Mouse (Mus musculus) adrenal gland, postnatal 10 days (tissue): Measurements from ENCODE around the gene Iqgap2. TPM values are rescaled to one million over a fixed set of nuclear protein-coding genes. Genes with fewer than 3 reads are reported as not detected.

Experiments
- DNase-seq: peaks from one replicate; pipeline ENCODE4 v3.0.0; 2021; ENCODE audit warnings: mixed read lengths
- total RNA-seq, 2 experiments: library from RNA; stranded (reverse); gene quantifications; 2 replicates each; pipeline ENCODE4 v1.2.3; 2021

Iqgap2 gene
- total RNA-seq, 2 experiments from 2014 or later, result 63.8 to 81.7 TPM

GRCm38 (mm10) chr13:95712570-95713268 lies 179.0 kb downstream of the Iqgap2 start:
- no peak for DNase-seq

DNA sequence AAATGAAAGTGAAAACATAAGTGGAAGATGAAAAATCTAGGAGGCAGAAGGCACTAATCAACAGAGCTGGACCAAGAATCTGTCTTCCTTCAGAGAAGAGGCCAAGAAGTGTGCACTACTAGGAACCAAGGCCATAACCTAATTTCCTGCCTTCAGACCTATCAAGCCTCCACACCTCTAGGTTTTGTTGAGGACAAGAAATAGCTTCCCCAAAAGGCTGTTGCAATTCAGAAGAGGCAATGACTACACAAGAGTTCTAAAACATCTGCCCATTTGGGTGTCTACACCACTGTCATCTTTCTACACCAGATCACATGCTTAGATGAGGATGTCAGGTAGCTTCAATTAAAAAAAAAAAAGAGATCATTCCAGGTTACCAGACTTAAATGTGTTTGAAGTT lies 179.7 kb downstream of the Iqgap2 start:
- DNase-seq, result no peak

DNA sequence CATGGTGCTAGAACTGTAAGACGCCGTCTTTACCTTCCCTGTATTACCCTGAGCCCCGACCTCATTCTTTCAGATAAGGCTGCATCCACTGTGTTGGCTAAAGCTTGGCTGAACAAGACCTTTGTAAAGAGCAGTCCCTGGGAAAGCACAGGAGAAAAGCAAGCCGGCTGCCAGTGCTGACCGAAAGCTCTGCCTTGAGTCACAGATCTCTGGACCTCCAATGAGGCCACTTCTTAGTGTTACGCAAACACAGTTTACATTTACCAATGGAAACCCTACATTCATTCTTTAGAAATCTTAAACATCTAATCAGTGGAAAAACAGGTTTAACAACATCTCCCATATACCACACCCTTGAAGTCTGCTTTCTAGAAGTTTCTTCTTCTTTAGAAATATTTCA lies 186.1 kb downstream of the Iqgap2 start:
- DNase-seq, result no peak

DNA sequence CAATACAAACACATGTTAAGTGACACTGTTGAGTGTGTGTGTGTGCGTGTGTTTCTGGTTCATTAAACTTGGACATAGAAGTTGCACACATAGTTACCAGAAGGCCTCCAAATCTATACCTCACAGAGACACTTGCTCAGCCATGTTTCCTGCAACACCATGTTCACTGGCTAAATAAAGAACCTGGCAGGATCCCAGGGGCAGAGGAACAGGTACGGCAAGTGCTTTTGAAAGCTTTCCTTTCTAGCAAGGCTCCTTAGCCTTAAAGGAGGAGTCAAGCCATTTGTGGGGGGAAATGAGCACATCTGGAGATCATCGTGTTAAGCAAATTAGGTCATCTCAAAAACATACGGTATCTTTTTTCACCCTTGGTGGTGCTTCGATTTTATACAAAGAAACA lies 188.3 kb downstream of the Iqgap2 start:
- no peak for DNase-seq

GRCm38 (mm10) chr13:95697874-95698273 lies 193.8 kb downstream of the Iqgap2 start:
- DNase-seq, result no peak

- DNase-seq, result no peak
Measured at GRCm38 (mm10) chr13:95696654-95697163, 195.0 kb downstream of the Iqgap2 start, which contains the start of gene F2rl2. TSS of gene F2rl2 (plus strand) at chr13:95696853.

DNA sequence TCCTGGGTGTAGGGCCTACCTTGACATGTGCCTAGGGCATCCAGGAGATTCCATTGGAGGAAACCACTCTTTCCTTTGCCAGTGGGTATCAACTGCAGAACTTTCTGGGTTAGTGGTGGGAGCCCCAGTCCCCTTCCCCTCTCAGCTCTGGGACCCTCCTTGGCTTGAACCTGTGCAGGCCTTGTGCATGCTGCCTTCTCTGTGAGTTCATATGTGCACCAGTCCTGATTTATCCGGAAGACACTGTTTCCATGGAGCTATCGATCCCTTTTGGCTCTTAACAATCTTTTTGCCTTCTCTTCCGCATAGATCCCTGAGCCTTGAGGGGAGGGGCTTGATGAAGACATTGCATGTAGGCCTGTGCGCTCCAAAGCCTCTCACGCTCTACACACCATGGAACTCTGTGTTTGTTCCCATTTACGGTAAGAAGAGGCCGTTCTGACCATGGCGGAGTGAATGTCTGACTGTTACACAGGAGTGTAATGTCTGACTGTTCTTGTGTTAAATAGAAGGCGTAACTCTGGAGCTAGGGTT lies 195.5 kb downstream of the Iqgap2 start:
- no peak for DNase-seq

GRCm38 (mm10) chr13:95692201-95692600 lies 199.5 kb downstream of the Iqgap2 start:
- DNase-seq, result no peak

DNA sequence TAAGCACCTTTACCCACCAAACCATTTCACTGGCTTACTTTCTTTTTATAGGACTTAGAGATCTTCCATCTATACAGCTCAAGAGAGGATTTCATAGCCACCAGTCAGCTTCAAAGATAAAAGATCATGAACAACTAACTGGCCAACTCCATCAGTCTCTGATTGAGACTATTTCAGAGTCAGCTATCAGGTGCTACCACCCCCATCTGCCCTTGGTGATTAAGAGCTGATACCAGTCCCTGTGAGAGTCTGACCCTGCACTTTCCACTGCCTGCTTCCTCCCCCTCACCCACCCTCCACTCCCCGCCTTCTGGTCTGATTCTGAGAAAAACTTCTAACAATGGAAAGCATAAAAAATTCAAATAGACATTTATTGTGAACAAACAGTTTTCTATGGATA lies 203.1 kb downstream of the Iqgap2 start:
- no peak for DNase-seq

DNA sequence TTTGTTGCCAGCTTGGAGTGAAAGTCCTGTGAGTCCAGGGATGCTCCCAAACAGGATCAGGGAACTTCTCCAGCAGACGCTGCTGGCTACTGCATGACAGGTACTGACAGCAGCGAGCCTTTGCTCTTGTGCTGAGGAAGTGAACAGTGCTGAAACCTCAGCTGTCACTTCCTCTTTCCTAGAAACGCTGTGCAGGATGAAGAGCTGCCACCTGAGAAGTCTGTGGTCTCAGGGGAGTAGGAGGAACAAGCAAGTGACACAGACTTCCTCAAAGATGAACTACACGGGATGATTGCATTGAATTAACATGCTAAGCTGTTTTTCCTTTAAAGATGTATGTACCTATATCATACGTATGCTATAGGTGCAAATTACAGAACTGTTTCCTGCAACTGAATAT lies 206.0 kb downstream of the Iqgap2 start:
- no peak for DNase-seq

DNA sequence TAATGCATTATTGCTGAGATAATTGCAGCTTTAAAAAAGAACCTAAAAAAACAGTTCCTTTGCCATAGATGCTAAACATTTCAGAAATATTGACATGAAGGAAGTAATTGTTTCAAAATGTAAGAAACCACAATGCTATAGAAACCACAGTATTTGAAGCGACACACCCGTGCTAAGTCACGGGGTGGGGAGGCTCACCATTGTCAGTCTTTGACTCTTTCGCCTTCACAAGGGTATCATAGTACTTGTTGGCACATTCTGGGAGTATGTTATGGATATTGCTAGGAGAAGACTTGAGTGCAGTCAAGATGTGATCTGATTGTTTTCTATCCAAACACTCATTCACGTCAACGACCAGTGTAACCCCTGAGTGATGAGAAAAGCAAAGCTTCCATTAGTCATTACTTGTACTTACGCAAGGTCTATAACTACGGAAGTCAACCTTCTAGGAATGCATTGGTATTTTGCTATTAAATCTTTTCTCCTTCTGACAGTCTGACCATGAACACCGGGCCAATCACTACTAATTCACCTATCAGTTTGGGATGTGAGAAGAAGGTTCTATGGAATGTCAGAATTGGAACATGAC lies 207.0 kb downstream of the Iqgap2 start:
- DNase-seq, result no peak

- DNase-seq, result no peak
Measured at GRCm38 (mm10) chr13:95679491-95679941, 212.2 kb downstream of the Iqgap2 start.

- DNase-seq, result no peak
Measured at GRCm38 (mm10) chr13:95679078-95679477, 212.6 kb downstream of the Iqgap2 start.

DNA sequence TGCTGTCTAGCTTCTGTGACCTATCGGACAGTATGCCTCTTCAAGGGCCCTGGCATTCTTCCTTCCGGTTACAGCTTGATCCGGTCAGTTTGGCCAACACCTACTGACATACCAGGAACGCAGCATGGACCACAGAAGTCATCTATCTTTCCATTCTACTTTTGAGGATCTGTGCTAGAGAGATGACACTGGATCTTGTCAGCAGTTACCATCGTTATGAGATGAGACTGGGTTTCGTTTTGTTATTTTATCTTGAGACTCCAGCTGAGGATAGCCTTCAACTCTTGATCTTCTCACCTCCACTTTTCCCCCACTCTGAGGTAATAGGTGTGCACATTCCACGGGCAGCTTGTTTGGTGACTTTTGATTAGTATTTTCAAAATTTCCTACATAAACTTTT lies 219.3 kb downstream of the Iqgap2 start:
- no peak for DNase-seq

DNA sequence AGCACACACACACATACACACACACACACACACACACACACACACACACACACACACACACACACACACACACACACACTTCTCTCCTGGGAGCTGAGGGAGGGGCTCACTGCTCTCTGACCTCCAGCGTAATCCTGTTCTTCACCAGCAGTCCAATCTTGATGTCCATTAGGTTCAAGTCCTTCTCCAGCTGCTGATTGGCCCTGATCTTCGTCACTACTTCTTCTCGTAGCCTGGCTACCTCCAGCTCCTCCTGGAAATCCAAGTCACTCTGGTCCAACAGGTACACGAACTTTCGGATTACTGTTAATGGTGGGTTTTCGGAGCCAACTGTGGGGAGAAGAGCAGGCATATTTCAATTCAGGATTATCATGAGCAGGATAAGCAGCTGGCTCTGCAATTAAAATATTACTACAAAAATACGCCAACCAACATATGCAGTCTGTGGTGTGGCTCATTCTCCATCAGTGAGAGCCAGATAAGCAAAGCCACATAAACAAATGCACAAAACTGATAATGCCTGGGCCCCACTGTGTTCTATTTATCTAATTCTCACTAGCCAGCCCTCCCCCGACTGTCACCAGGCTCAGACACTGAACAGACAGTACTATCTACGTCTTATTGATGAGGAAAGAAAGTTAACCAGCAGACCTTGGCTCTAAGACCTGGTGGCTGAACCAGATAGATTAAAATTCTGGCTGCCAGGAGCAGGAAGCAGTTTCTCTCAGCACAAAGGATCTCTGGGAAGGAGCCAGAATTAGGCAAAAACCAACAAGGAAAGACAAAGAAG lies 220.4 kb downstream of the Iqgap2 start:
- DNase-seq, result no peak

DNA sequence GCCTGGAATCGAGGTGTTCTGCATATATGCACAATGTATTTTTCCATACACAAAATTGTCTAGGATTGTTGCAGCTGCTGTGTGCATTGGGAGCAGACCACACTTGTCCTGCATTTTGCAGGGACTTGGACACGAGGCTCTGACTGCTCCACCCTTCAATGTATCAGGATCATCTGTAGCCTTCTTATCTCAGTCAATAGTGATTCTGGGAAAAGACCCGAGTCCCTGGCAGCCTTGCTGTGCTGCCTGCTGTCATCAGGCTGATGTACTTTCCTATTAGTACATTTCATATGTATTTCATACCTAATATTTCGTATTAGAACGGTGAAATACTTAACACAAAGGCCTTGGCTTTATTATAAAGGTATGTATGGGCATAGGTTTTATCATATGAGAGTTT lies 221.2 kb downstream of the Iqgap2 start:
- DNase-seq, result no peak

DNA sequence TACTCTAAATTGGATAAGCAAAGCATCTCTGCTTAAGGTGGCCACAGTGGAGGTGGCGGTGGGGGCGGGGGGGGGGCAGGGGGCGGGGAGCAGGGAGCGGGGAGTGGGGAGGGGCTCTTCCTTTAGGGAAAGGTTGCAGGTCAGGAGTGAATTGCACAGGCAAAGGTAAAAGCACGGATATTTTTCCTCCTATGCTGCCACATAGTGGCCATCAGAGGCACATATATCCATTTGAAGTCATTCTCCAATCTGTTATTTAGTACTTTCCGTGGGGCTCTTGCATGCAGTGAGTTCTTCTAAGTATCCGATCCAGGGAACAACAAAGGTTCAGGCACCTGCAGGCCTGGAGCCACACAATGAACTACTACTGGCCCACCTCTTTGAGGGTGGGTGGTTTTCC lies 224.5 kb downstream of the Iqgap2 start:
- DNase-seq, result no peak

- no peak for DNase-seq
Measured at GRCm38 (mm10) chr13:95665644-95666356, 225.9 kb downstream of the Iqgap2 start.

DNA sequence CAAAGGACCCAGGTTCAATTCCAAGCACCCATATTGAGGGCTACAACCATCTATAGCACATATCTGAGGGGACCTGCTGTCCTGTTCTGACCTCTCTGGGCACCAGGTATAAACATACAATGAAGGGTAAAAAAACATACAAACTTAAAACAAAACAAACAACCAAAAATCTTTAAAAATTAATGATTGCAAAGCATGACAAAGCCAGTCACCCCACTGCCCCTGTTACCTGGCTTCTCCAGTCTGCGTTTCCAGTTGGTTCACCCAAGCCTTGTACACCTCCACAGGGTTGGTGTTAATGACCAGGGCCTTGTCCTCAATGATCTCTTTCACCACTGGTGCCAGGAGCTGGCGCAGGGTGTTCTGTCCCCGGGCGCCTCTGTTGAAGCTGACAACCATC lies 227.9 kb downstream of the Iqgap2 start:
- no peak for DNase-seq

DNA sequence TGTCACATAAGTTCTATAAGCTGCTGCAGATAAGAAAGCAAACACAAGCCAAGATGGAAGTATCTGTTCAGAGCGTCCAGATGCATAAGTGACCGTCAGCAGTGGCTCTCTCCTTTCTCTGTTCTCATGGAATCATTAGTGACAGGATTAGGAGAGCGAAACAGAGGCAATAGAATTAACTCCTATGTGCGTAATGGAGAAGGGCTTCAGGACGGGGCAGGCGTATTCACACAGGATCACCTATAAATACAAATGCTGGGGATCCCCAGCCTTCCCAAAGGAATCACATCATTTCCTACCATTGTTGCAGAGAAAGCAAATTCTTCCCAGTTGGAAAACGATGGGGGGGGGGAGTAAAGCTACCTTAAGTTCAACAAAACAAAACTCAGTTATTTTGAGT lies 232.3 kb downstream of the Iqgap2 start:
- DNase-seq, result no peak

DNA sequence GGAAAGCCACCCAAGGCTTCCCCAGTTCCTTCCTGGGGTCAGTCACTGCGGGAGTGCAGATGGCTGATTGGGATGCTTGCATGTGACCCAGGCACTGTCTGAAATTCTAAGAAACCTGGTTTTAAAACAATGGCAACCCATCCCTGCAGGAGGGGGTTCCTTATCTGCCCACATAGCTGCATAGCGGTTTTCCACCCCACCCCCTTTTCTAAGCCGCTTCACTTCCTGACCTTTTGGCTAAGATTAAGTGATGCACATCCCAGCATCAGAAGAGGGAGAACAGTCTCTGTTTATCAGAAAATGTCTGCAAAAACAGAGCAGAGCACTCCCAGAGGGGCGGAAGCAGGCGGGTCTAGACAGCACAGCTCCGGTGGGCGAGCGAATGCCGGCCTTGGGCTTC lies 234.6 kb downstream of the Iqgap2 start:
- no peak for DNase-seq

DNA sequence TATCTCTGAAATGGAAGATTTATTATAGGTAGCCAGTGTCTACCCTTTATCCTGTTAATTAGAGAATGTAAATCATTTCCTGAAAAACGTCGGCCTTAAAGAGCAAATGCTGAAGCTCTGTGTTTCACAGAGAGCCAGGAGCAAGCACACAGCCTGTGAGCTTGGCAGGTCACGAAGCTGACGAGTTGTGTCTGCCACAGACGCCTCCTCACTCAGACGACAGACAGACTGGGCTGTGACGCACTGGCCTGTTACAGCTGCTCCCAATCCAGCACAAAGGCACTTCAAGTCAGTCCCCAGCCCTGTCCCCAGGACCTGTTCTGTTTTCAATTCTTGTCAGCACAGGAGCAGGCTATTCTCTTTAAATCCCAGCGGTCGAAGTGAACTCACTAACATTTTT lies 236.4 kb downstream of the Iqgap2 start:
- no peak for DNase-seq
